Mouse (Mus musculus) liver, embryonic 14.5 days (tissue): Measurements from ENCODE around the gene Atf3.

Source experiments
- CTCF ChIP-seq: IDR thresholded peaks from 2 replicates; pipeline ENCODE4 v1.5.1; 2016; ENCODE audit warnings: antibody characterized with exemption, low read depth, control low read depth
- EP300 ChIP-seq: IDR thresholded peaks from 2 replicates; pipeline ENCODE4 v1.6.1; 2016; ENCODE audit warnings: antibody characterized with exemption, low read depth

GRCm38 (mm10) chr1:191183163-191184065 lies 34.4 kb downstream of the Atf3 start:
- no peak for TF ChIP-seq CTCF
- TF ChIP-seq EP300, result peak; percentile 29; the same call in 1 of the 2 replicates
